Mouse (Mus musculus) kidney, adult 2 months (tissue): ENCODE data around the gene Nr1i3.

Experiments used
- CTCF ChIP-seq: fragments of 200-500 bp; conservative IDR thresholded peaks from 2 replicates; pipeline ENCODE4 v1.5.1; 2011; ENCODE audit warnings: low read depth, mild to moderate bottlenecking, control low read depth, low read length, moderate library complexity, mixed read lengths; ENCODE audit not compliant: insufficient read depth, insufficient read length
- POLR2A ChIP-seq: fragments of 200-500 bp; IDR thresholded peaks from one replicate; pipeline ENCODE4 v1.6.1; 2011; ENCODE audit warnings: low read depth, low read length, control low read depth

GRCm38 (mm10) chr1:171195887-171196397 lies 17.8 kb upstream of the Nr1i3 start, which contains the start of gene Pcp4l1:
- no peak for TF ChIP-seq CTCF
- no peak for TF ChIP-seq POLR2A
